Mouse (Mus musculus) intestine, postnatal 0 days (tissue): ENCODE data around the gene Srsf2. TPM values are rescaled to one million over a fixed set of nuclear protein-coding genes. Genes with fewer than 3 reads are reported as not detected.

Experiments
- ATAC-seq: fragments of 200-750 bp; cut with Nextera tagmentation; 2 replicates; pipeline ENCODE4 v1.8.0; 2017; ENCODE audit warnings: mild to moderate bottlenecking, moderate TSS enrichment, moderate library complexity
- H3K27ac ChIP-seq: fragments of 300-500 bp; sonication (generic); 2 replicates; pipeline ENCODE4 v1.5.1; 2014; ENCODE audit warnings: mild to moderate bottlenecking, low read depth, low read length, moderate library complexity
- H3K27me3 ChIP-seq: fragments of 300-500 bp; sonication (generic); replicated peaks from 2 replicates; pipeline ENCODE4 v1.6.1; 2014; ENCODE audit warnings: low read length, mixed read lengths; ENCODE audit not compliant: control insufficient read depth, insufficient read depth
- H3K36me3 ChIP-seq: fragments of 300-500 bp; sonication (generic); 2 replicates; pipeline ENCODE4 v1.6.1; 2014; ENCODE audit warnings: mild to moderate bottlenecking, moderate library complexity; ENCODE audit not compliant: control insufficient read depth, insufficient read depth
- H3K4me1 ChIP-seq: fragments of 300-500 bp; sonication (generic); replicated peaks from 2 replicates; pipeline ENCODE4 v1.6.1; 2014; ENCODE audit warnings: antibody characterized with exemption, low read length, mixed read lengths; ENCODE audit not compliant: control insufficient read depth, insufficient read depth
- H3K4me2 ChIP-seq: fragments of 300-500 bp; sonication (generic); replicated peaks from 2 replicates; pipeline ENCODE4 v1.6.1; 2014; ENCODE audit warnings: low read depth, mild to moderate bottlenecking, moderate library complexity
- H3K4me3 ChIP-seq: fragments of 300-500 bp; sonication (generic); 2 replicates; pipeline ENCODE4 v1.5.1; 2014; ENCODE audit warnings: low read depth, low read length
- H3K9ac ChIP-seq: fragments of 300-500 bp; sonication (generic); 2 replicates; pipeline ENCODE4 v1.6.1; 2014; ENCODE audit warnings: mild to moderate bottlenecking, low read depth, low read length
- H3K9me3 ChIP-seq: fragments of 300-500 bp; sonication (generic); 2 replicates; pipeline ENCODE4 v1.6.1; 2016; ENCODE audit warnings: mixed run types; ENCODE audit not compliant: control insufficient read depth
- CTCF ChIP-seq: sonication (generic); IDR thresholded peaks from 2 replicates; pipeline ENCODE4 v1.5.1; 2016; ENCODE audit warnings: low read depth, mild to moderate bottlenecking, control low read depth, antibody characterized with exemption, moderate library complexity
- WGBS: fragments of 180-500 bp; shearing (Covaris S2); extraction: QIAGEN DNeasy Blood & Tissue Kit; methylation state at CpG from one replicate; pipeline ENCODE4 v1.1.7; 2014; 5-methylcytosine and 5-hydroxymethylcytosine counted together
- polyA plus RNA-seq: library from polyadenylated mRNA; unstranded; fragments of >200 nt; fragmentation: Nextera tagmentation; extraction: Ambion mirVana; gene quantifications from 2 replicates; pipeline ENCODE4 v1.2.1, GENCODE M21; 2015

Gene Srsf2
- polyA plus RNA-seq, 1 experiment from 2014 or later = 354 TPM

- no peak for TF ChIP-seq CTCF
- H3K36me3 ChIP-seq = no peaks in the 10 kb centered on the region
- H3K9me3 ChIP-seq = no peaks in the 10 kb centered on the region
- no peak overlapping the region for H3K27ac ChIP-seq
- no peaks in the 10 kb centered on the region for H3K4me1 ChIP-seq
- no peak overlapping the region for H3K4me2 ChIP-seq
- 68% methylated on average over 5 of the region's 5 CpGs for WGBS
- no peak overlapping the region for H3K4me3 ChIP-seq
- ATAC-seq = no peak
- no peak overlapping the region for H3K9ac ChIP-seq
- no peaks in the 10 kb centered on the region for H3K27me3 ChIP-seq
Measured at GRCm38 (mm10) chr11:116802709-116803108, 50.2 kb downstream of the Srsf2 start.

GRCm38 (mm10) chr11:116801106-116801505, 51.8 kb downstream of the Srsf2 start:
- Histone ChIP-seq H3K9me3 (no peaks in the 10 kb centered on the region), H3K4me1 (no peaks in the 10 kb centered on the region), H3K27ac (no peak overlapping the region), H3K27me3 (no peaks in the 10 kb centered on the region), H3K4me3 (no peak overlapping the region), H3K36me3 (no peaks in the 10 kb centered on the region), H3K9ac (no peak overlapping the region), H3K4me2 (no peak overlapping the region)
- no peak for TF ChIP-seq CTCF
- WGBS = 77% methylated on average over 5 of the region's 5 CpGs
- ATAC-seq = no peak

Other genes starting within 250 kb of the Srsf2 start
- 7.6 and 8.4 TPM in 2 replicates for gene Rhbdf2, start 226.1 kb downstream of the Srsf2 start, polyA plus RNA-seq
- gene Prcd, start 199.6 kb downstream of the Srsf2 start, polyA plus RNA-seq = 0.84 and 1.1 TPM in 2 replicates
- gene Cygb, start 198.8 kb downstream of the Srsf2 start, polyA plus RNA-seq = 17.5 and 20.2 TPM in 2 replicates
- 0.12 TPM in 1 of 2 replicates, not detected in the other for gene St6galnac1, start 77.6 kb downstream of the Srsf2 start, polyA plus RNA-seq
- 33.6 and 39.4 TPM in 2 replicates for gene Mxra7, start 25.0 kb downstream of the Srsf2 start, polyA plus RNA-seq
- 34.1 and 37.1 TPM in 2 replicates for gene Mettl23, start 9.8 kb downstream of the Srsf2 start, polyA plus RNA-seq
- gene Jmjd6, start 9.6 kb downstream of the Srsf2 start, polyA plus RNA-seq = 44.4 and 44.7 TPM in 2 replicates
- 100 and 109 TPM in 2 replicates for gene Mfsd11, start 654 bp downstream of the Srsf2 start, polyA plus RNA-seq
- gene Mgat5b, start 65.8 kb upstream of the Srsf2 start, polyA plus RNA-seq = 0.25 and 0.48 TPM in 2 replicates